Mouse (Mus musculus) urinary bladder, postnatal 36 days (tissue): ENCODE measurements around the gene H2-Eb2.

Experiments used
- DNase-seq, 2 experiments: peaks; one replicate each; pipeline ENCODE4 v3.0.0; 2022; ENCODE audit warnings: low spot score in 2 of 2, mixed read lengths in 1 of 2

H2-Eb2 gene

GRCm38 (mm10) chr17:34354539-34354938 is 29.1 kb downstream of the H2-Eb2 start, which contains the start of gene Btnl2:
Gene Btnl2, plus strand, starts transcription at chr17:34354822.
- DNase-seq: no peak

GRCm38 (mm10) chr17:34354940-34355339 is 29.5 kb downstream of the H2-Eb2 start:
- DNase-seq: no peak

GRCm38 (mm10) chr17:34362954-34363546 is 37.6 kb downstream of the H2-Eb2 start:
- DNase-seq: no peak

DNA sequence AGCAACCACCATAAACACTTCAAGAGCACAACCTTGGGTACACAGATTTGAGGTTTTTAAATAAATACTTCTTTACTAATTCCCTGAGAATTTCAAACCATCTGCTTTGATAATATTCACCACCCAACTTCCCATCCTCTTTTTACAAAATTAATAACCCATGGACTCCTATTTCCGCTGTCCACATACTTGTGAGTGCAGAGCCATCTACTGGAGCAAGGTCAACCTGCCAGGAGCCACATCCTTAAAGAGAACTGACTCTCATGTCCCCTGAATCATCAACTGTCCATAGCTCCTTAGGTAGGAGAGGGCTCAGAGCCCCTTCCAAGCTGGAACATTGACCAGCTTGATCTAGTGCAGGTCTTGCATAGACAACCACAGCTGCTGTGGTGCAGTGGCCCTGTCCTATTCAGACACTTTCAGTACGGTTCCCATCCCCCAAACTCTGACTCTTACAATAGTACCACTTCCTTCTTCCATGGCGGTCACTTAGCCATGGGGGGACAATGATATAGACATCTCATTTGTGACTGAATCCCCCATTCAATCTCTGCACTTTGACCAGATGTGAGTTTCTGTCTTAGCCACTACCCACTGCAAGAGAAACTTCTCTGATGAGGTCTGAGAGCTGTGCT is 38.3 kb downstream of the H2-Eb2 start:
- DNase-seq: no peak

GRCm38 (mm10) chr17:34365031-34365430 is 39.6 kb downstream of the H2-Eb2 start:
- DNase-seq: no peak

GRCm38 (mm10) chr17:34370563-34370962 is 45.1 kb downstream of the H2-Eb2 start:
- DNase-seq: no peak

DNA sequence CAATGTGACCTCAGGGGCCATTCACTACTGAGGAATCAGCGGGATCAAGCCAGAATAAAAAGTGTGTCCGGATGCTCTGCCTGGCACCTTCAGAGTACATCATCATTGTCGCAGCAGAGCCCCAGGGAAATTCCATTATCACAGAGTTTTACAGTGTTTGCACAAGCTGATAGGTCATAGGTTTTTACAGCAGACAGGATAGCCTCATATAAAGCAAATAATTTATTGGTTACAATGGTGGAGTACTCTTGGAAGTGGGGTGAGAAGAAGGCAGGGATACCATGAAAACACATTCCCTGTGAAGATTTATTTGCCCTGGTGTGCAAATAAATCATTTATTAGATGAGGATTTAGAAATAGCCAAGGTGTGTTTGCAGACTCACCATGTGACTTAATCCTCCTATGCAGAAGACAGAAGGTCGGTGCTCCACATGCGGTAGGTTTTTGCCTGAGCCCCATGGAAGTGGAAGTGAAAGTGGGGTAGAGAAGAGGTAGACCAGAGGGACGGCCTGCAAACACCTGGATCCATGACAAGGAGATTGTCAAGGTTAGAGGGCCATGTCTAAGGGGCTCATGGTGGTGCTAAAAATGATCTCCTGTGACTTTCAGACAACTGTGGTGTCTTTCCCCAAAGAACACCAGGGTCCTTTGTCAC is 47.7 kb downstream of the H2-Eb2 start:
- DNase-seq: no peak

DNA sequence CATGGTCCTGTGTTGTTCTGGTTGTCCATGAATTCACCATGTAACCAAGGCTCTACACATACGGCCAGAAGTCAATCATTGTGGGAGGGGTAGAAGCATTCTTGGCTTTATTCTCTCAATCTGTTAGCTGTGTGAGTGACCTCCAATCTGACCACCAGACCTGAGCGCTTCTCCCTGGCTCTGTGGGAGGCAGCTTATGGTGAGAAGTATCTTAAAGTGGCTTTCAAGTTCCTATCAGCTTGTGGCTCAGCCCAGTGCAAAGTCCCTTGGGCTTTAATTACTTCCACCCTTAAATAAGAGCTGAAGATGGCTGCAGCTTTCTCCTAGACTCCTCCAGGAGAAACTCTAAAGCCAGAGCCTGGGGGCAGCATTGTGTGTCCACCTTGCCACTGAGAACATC is 51.4 kb downstream of the H2-Eb2 start, which contains the start of gene Btnl1:
Gene Btnl1, plus strand, starts transcription at position 286 of the 400 bp plus-strand sequence.
- DNase-seq: no peak

GRCm38 (mm10) chr17:34377450-34378209 is 52.2 kb downstream of the H2-Eb2 start:
- DNase-seq: no peak

DNA sequence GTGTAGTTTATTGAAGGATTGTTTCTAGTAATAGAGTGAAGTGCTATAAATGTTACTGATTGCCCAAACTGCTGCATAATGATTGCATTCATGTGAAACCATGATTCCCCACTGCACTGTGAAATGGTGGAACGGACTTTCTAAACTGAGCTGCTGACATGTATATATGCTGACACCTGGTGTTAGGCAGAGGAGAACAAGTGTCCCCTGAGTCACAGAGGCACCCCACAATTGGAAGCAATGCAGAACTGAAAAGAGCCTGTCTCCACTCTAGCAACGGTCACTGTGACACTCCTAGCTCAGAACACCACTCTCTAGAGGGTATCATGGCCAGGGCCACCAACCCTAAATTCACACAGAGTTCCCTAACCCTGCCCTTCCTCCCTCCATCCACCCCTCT is 53.3 kb downstream of the H2-Eb2 start:
- no peak for DNase-seq

DNA sequence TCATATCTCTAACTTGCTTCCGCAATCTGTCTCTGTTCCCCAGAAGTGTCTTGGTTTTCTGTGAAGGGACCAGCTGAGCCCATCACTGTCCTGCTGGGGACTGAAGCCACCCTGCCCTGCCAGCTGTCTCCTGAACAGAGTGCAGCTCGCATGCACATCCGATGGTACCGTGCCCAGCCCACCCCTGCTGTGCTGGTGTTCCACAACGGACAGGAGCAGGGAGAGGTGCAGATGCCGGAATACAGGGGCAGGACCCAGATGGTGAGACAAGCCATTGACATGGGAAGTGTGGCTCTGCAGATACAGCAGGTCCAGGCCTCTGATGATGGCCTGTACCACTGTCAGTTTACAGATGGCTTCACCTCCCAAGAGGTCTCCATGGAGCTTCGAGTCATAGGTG is 54.0 kb downstream of the H2-Eb2 start:
- DNase-seq: no peak

- DNase-seq: no peak
These were observed 56.4 kb downstream of the H2-Eb2 start for GRCm38 (mm10) chr17:34381876-34382275.

GRCm38 (mm10) chr17:34383212-34383611 is 57.7 kb downstream of the H2-Eb2 start:
- no peak for DNase-seq

DNA sequence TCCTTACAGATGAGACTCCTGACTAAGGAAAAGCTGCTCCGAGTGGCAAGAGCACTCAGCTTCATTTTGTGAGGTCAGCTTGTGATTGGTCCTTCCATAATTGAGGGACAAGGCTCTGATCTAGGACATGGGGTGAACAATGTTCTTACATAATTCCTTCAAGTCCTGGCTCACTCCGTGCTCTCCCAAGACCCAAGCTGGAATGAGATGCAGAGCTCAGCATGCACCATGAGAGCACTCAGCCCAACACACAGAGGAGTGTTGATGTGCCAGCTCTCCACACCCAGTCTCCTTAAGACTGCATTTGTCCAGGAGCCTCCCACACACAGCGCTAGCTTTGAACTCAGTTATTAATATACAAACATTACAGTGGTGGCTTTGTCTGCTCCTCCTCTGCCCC is 59.2 kb downstream of the H2-Eb2 start:
- DNase-seq: no peak

- DNase-seq: no peak
These were observed 61.2 kb downstream of the H2-Eb2 start for GRCm38 (mm10) chr17:34386656-34387055.

DNA sequence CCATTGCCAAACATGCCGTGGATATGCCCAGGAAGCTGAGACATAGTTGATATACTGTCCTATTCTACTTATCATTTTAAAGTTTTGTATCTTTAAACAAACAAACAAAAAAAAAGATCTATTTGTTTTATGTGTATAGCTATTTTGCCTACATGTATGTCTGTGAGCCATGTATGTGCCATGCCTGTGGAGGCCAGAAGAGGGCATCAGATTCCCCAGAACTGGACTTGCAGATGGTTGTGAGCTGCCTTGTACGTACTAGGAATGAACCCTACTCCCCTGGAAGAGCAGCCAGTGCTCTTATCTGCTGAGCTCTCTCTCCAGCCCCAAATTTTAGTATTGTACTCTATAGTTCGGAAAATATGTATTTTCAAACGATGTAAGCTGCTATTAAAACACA is 63.0 kb downstream of the H2-Eb2 start:
- DNase-seq: no peak
